Mouse (Mus musculus) small intestine, adult 2 months (tissue): Measurements from ENCODE around the gene Dot1l.

Source experiments
- CTCF ChIP-seq: fragments of 200-500 bp; IDR thresholded peaks from 2 replicates; pipeline ENCODE4 v1.5.1; 2012; ENCODE audit warnings: low read depth, mild to moderate bottlenecking, control low read depth, inconsistent platforms, low read length, moderate library complexity, mixed read lengths; ENCODE audit not compliant: insufficient replicate concordance, insufficient read length; ENCODE audit errors: extremely low read depth
- POLR2A ChIP-seq: fragments of 200-500 bp; IDR thresholded peaks from 2 replicates; pipeline ENCODE4 v1.6.1; 2012; ENCODE audit warnings: low read depth, mild to moderate bottlenecking, control low read depth, inconsistent platforms, low read length, moderate library complexity

GRCm38 (mm10) chr10:80843931-80844547 lies 89.0 kb downstream of the Dot1l start, which contains the start of gene Lingo3:
- TF ChIP-seq CTCF (no peak), POLR2A (no peak)
